13 mouse cellular contexts compared by ENCODE assay signal in the genomic region with DNA sequence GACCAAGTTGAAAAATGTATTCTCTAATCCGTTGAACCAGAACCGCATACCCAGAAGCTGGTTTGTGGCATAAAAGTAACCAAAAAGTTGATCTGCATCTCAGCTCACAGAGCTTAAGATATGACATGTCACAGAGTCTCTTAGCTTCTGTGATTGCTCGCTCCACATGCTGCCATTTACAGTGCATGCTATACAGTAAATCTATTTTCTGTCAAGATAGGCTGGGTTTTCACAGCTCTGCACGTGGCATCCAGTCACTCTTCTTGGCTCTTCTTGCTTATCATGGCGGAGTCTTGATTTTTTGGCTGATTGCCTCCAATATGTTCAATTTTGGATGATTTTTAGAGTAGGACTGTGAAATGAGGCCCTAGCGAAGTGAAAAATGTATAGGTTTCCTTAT.
"Had no signal": no experiment of that assay in that cellular context is flagged by ENCODE, and none has a peak within 500 bp of the region (broad histone marks: within the 10 kb centered on the region; RNA-seq: fewer than 3 reads in every experiment).

No protein-coding gene starts in this region.

- H3K9ac ChIP-seq: lung, embryonic 14.5 days; midbrain, embryonic 13.5 days; midbrain, embryonic 15.5 days; neural tube, embryonic 12.5 days had no signal

- DNase-seq: lung, adult 18-20 months; lung, embryonic 14.5 days; lung, postnatal 10 days; right cerebral cortex, postnatal 14 days; thymus, adult 18-20 months; thymus, postnatal 14 days; thymus, postnatal 36 days had no signal

- ATAC-seq: midbrain, embryonic 13.5 days; midbrain, embryonic 15.5 days had no signal

- H3K27me3 ChIP-seq: megakaryocyte, embryonic 14.5 days; midbrain, embryonic 13.5 days; midbrain, embryonic 15.5 days; neural tube, embryonic 12.5 days had no signal

- H3K36me3 ChIP-seq: midbrain, embryonic 13.5 days; midbrain, embryonic 15.5 days; neural tube, embryonic 12.5 days had no signal

- H3K27ac ChIP-seq: macrophage; midbrain, embryonic 13.5 days; midbrain, embryonic 15.5 days; neural tube, embryonic 12.5 days had no signal

- H3K4me3 ChIP-seq: megakaryocyte, embryonic 14.5 days; midbrain, embryonic 13.5 days; midbrain, embryonic 15.5 days; neural tube, embryonic 12.5 days had no signal

- H3K4me2 ChIP-seq: lung, embryonic 14.5 days; midbrain, embryonic 11.5 days; midbrain, embryonic 13.5 days; midbrain, embryonic 15.5 days; neural tube, embryonic 12.5 days had no signal

- H3K4me1 ChIP-seq: megakaryocyte, embryonic 14.5 days; midbrain, embryonic 13.5 days; midbrain, embryonic 15.5 days; neural tube, embryonic 12.5 days had no signal

- H3K9me3 ChIP-seq: midbrain, embryonic 13.5 days; midbrain, embryonic 15.5 days; neural tube, embryonic 12.5 days had no signal
